ENCODE assay signal across 11 mouse cellular contexts in genomic region chr7:81198538-81198937, GRCm38 (mm10). TPM values are rescaled to one million over a fixed set of nuclear protein-coding genes. Genes with fewer than 3 reads are reported as not detected.
DNase-seq lines count a peak whose midpoint lies in the region; ATAC-seq and TF ChIP-seq lines count a peak whose summit lies in the region.
"Had no signal": no experiment of that assay in that cellular context is flagged by ENCODE, and none has a peak within 500 bp of the region (broad histone marks: within the 10 kb centered on the region; RNA-seq: fewer than 3 reads in every experiment).

No protein-coding gene starts in this region.

- H3K4me2 ChIP-seq in kidney, embryonic 15.5 days, result peak overlapping the region; percentile 6; the same call in 1 of the 2 replicates
- H3K4me2 ChIP-seq in forebrain, postnatal 0 days (ENCODE audit: low read depth), result no peak overlapping the region
- H3K4me2 ChIP-seq in liver, embryonic 11.5 days, result no peak overlapping the region
- H3K4me2 ChIP-seq: liver, embryonic 15.5 days had no signal

- 20% methylated on average over 4 of the region's 4 CpGs for WGBS in kidney, embryonic 15.5 days
- WGBS in forebrain, postnatal 0 days, result 44% methylated on average over 4 of the region's 4 CpGs
- WGBS in liver, embryonic 11.5 days, result 52% methylated on average over 4 of the region's 4 CpGs

- 0 out of 2 replicates have a peak, but pooled peaks have one; percentile 38 for ATAC-seq in kidney, embryonic 15.5 days (replicated peaks; ENCODE audit: low FRiP score)
- no peak for ATAC-seq in forebrain, postnatal 0 days
- ATAC-seq in liver, embryonic 11.5 days (replicated peaks; ENCODE audit: low FRiP score), result no peak
- ATAC-seq: Patski had no signal

- H3K9ac ChIP-seq in kidney, embryonic 15.5 days, result no peak overlapping the region
- H3K9ac ChIP-seq in forebrain, postnatal 0 days, result no peak overlapping the region
- no peak overlapping the region for H3K9ac ChIP-seq in liver, embryonic 11.5 days (ENCODE audit: low read depth, low read length)
- H3K9ac ChIP-seq: liver, embryonic 15.5 days had no signal

- H3ac ChIP-seq in C2C12 (ENCODE audit: control insufficient read depth, insufficient read length, low read depth), result no peak overlapping the region

- no peak for DNase-seq in kidney, adult 11 months
- peak; percentile 78 for DNase-seq in adrenal gland, postnatal 10 days
- peak; percentile 34 to 37 for DNase-seq in kidney, postnatal 4 days
- no peak for DNase-seq in frontal cortex, postnatal 25 days (ENCODE audit: low spot score in 2 of 2)
- DNase-seq in forebrain, postnatal 0 days, result no peak
- no peak for DNase-seq in liver, embryonic 11.5 days (ENCODE audit: low spot score)
- DNase-seq: cerebellum, adult 9-10 months had no signal

- peak overlapping the region; percentile 54; the same call in 1 of the 2 replicates for H3K27ac ChIP-seq in kidney, embryonic 15.5 days
- no peak overlapping the region for H3K27ac ChIP-seq in forebrain, postnatal 0 days (ENCODE audit: low read depth, low read length)
- no peak overlapping the region for H3K27ac ChIP-seq in liver, embryonic 11.5 days (ENCODE audit: low read depth, low read length)
- H3K27ac ChIP-seq: liver, embryonic 15.5 days had no signal

- peaks cover 19% of the 10 kb centered on the region for H3K4me1 ChIP-seq in kidney, embryonic 15.5 days
- no peaks in the 10 kb centered on the region for H3K4me1 ChIP-seq in forebrain, postnatal 0 days (ENCODE audit: insufficient read depth)
- no peaks in the 10 kb centered on the region; the same call in none of the 2 replicates for H3K4me1 ChIP-seq in liver, embryonic 11.5 days (replicated peaks; ENCODE audit: control insufficient read depth, insufficient read depth, low read length)

- H3K79me3 ChIP-seq in C2C12 (ENCODE audit: low read depth), result no peaks in the 10 kb centered on the region

- no peak for TF ChIP-seq CTCF in C2C12 (IDR thresholded peaks at IDR 0.05; ENCODE audit: control insufficient read depth, insufficient read depth, insufficient read length)
- TF ChIP-seq CTCF in forebrain, postnatal 0 days (IDR thresholded peaks at IDR 0.05; ENCODE audit: low read depth), result no peak

- H3K9me3 ChIP-seq in kidney, embryonic 15.5 days (replicated peaks), result no peaks in the 10 kb centered on the region
- H3K9me3 ChIP-seq in forebrain, postnatal 0 days (ENCODE audit: low read length), result no peaks in the 10 kb centered on the region
- no peaks in the 10 kb centered on the region for H3K9me3 ChIP-seq in liver, embryonic 11.5 days (ENCODE audit: control insufficient read depth, low read length)
- H3K9me3 ChIP-seq: liver, embryonic 15.5 days had no signal

- no peaks in the 10 kb centered on the region for H3K36me3 ChIP-seq in kidney, embryonic 15.5 days
- no peaks in the 10 kb centered on the region for H3K36me3 ChIP-seq in C2C12 (ENCODE audit: control insufficient read depth, insufficient read depth)
- H3K36me3 ChIP-seq in forebrain, postnatal 0 days (ENCODE audit: insufficient read depth), result no peaks in the 10 kb centered on the region
- no peaks in the 10 kb centered on the region for H3K36me3 ChIP-seq in liver, embryonic 11.5 days (ENCODE audit: control insufficient read depth, insufficient read depth, low read length)
- H3K36me3 ChIP-seq: liver, embryonic 15.5 days had no signal

- no peak overlapping the region for H3K4me3 ChIP-seq in kidney, embryonic 15.5 days (replicated peaks)
- H3K4me3 ChIP-seq in C2C12 (ENCODE audit: insufficient read depth, poor library complexity, severe bottlenecking), result no peak overlapping the region
- H3K4me3 ChIP-seq in forebrain, postnatal 0 days (ENCODE audit: low read depth, low read length), result no peak overlapping the region
- H3K4me3 ChIP-seq in liver, embryonic 11.5 days (ENCODE audit: low read depth, low read length), result no peak overlapping the region
- H3K4me3 ChIP-seq: liver, embryonic 15.5 days had no signal

- H3K27me3 ChIP-seq in kidney, embryonic 15.5 days, result no peaks in the 10 kb centered on the region
- H3K27me3 ChIP-seq in C2C12 (ENCODE audit: control insufficient read depth, insufficient read depth, insufficient read length), result no peaks in the 10 kb centered on the region
- no peaks in the 10 kb centered on the region for H3K27me3 ChIP-seq in forebrain, postnatal 0 days (ENCODE audit: insufficient read depth, low read length)
- no peaks in the 10 kb centered on the region for H3K27me3 ChIP-seq in liver, embryonic 11.5 days (replicated peaks; ENCODE audit: control insufficient read depth, insufficient read depth, low read length)
- H3K27me3 ChIP-seq: liver, embryonic 15.5 days; Patski had no signal

- no peaks in the 10 kb centered on the region for H3K79me2 ChIP-seq in C2C12 (ENCODE audit: control insufficient read depth, insufficient read depth)

TF ChIP-seq in C2C12, 6 proteins besides CTCF, POLR2A, EP300 and RAD21:
- TF ChIP-seq MAX (IDR thresholded peaks at IDR 0.05) (peak; percentile 57), MYOD1 (IDR thresholded peaks at IDR 0.05; ENCODE audit: control insufficient read depth, insufficient read length, low read depth) (peak; percentile 95), MYOG (IDR thresholded peaks at IDR 0.05; ENCODE audit: control insufficient read depth, extremely low read depth, insufficient read length) (no peak), FOSL1 (IDR thresholded peaks at IDR 0.05; ENCODE audit: insufficient read depth, low read length, poor library complexity, severe bottlenecking) (no peak), USF1 (IDR thresholded peaks at IDR 0.05; ENCODE audit: low read depth) (no peak)
TF ChIP-seq in C2C12: peak in this region for 2.

RNA-seq across cellular contexts. Expression of gene Pde8a, which starts 14.9 kb away (rescaled TPM):
- polyA plus RNA-seq in kidney, embryonic 15.5 days (2015; fragmentation: Nextera tagmentation; extraction: Ambion mirVana), result 5.7 and 6.2 TPM in 2 replicates
- polyA plus RNA-seq in C2C12 (2012; fragmentation: generic; extraction: Trizol), result 2.1 TPM
- 10 to 100 TPM; 29.9 to 31.0 TPM for total RNA-seq in adrenal gland, postnatal 10 days (2021)
- 2.3 and 2.7 TPM in 2 replicates for total RNA-seq in forebrain, postnatal 0 days (2014; rRNA removed)
- polyA plus RNA-seq in forebrain, postnatal 0 days (2015; fragmentation: Nextera tagmentation; extraction: Ambion mirVana), result 1.0 and 1.1 TPM in 2 replicates
- 1.7 and 1.9 TPM in 2 replicates for polyA plus RNA-seq in liver, embryonic 11.5 days (2014; fragmentation: Nextera tagmentation; extraction: Ambion mirVana)

Comparison
In these comparisons a context has a peak if more than half of its experiments do, and no peak if none do; other contexts are left out.
1. DNase-seq: peak in adrenal gland, postnatal 10 days (single experiment) and kidney, postnatal 4 days (2 of 2); none in kidney, adult 11 months (single experiment), frontal cortex, postnatal 25 days (0 of 2), forebrain, postnatal 0 days (single experiment) and liver, embryonic 11.5 days (single experiment).